Mouse (Mus musculus) brain, embryonic 18.5 days (tissue): ENCODE results near the gene Rtkn2.

ENCODE experiments used
- DNase-seq: peaks from one replicate; pipeline ENCODE4 v3.0.0-alpha.2; 2012; ENCODE audit warnings: low read depth, low spot score

The Rtkn2 gene

DNA sequence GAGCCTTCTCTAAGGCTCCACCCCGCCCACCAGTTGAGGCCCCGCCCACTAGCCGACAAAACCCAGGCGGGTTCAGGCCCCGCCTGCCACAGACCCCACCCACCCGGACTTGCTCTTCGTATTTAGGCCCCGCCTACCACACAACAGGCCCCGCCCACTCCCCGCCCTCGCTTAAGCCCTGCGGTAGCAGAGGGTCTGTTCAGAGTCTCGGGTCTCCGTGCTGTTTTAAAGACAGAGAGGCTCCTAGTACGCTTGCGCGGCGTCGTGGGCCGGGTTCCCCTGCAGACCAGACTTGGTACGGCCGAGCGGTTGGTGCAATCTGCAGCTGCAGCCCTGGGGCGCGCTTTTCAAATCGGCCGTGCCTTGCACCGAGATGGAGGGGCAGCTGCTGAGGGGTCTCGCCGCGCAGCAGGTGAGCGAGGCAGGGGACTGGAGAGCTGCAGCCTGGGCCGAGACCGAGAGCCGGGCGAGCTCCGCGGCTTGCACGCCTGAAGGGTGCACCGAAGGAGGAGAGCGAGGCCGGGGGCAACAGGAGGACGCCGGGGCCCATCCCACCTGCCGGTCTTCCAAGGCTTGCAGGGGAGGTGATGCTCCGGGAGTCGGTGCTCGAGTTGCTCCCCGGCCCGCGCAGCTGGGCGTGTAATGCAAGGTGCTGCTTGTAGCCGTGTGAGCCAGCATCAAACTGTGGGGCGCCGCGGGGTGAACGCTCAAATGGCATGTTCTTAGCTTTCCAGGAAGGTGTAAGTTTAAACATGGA is at the start of gene Rtkn2:
TSS of gene Rtkn2 (plus strand) at position 170 of the 757 bp plus-strand sequence.
- DNase-seq = peak; percentile 87

DNA sequence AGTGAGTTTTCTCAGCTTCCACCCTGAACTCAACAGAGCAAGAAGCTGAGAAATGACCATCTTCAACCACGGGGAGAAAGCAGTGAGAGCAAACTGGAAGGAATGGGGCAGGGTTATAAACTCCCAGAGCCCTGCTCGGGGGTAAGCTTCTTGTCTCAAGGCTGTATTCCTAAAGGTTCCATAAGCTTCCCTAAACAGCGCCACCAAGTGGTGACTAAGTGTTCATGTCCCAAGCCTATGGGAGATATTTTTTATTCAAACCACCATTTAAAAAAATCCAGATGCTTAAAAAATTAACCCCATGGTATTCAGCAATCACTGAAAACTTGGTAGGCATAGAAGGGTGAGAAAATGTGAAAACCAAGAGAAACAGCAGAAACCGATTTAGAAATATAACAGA is 48.0 kb upstream of the Rtkn2 start:
- no peak for DNase-seq

DNA sequence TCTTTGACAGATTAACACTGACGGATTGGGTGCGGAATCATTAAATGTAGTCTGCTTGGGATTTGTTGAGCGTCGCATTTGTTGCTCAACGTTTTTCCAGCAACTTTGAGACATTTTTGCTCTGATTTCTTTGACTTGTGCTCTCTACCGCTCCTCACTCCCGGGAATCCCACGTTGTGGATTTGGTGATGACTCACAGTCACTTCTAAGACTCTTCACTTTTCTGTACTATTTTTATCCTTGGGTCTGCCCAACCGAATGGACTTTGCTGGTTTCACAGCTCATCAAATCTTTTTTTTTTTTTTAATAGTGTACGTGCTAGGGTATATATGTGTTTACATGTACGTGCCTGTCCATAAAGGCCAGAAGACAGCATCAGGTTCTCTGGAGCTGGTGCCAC is 46.6 kb upstream of the Rtkn2 start:
- no peak for DNase-seq

DNA sequence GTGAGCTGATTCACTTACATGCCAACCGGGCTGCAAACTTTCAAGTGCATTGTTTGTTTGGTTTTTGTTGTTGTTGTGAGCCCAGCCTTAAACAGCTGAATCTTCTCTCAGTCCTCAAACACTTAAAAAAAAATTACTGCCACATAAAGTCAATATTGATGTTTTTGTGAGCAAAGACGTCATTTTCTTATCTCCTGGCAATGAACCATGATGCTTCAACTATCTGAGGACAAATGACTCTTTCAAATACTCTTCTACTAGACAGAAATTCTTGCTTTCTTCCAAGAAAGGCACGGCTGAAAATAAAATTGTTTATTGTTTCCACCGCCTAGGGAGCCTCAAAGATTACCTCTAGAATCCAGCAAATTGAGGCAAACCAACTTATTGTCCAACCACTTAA is 42.4 kb upstream of the Rtkn2 start:
- no peak for DNase-seq

DNA sequence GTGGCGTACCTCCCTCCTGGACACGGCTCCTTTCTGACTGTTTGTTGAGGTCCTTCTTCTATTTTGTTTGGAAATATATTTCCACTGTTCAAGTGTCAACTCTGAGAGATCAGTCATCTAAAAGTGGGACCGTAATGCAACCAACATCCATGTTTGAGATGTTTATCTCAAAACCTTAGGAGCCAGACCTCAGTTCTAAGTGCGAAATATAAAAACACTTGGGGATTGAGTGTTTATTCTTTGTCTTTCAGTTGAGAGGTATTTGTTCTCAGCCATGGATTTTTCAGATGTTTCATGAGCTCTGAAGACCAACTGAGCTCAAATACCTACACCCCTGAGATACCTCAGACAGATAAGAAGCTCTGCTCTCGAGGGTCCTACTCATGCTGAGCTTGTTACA is 41.6 kb upstream of the Rtkn2 start:
- no peak for DNase-seq

DNA sequence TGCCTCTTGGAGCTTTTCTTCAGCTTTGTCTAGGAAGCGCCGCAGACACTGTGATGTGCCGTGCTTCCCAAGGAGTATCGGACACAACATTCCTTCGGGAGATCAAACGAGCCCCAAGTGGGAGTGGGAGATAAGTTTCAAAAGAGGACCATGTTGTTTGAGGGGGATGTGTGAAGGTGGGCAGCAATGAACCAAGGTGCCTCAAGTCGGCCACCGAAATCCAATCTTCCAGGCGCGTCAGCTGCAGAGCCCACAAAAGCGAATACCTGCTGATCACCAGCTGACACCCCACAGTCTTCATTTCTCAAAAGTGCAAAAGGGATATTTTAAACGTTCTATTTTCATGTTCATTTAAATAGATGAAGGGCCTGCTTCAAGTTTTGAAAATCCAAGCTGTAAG is 39.8 kb upstream of the Rtkn2 start:
- no peak for DNase-seq

DNA sequence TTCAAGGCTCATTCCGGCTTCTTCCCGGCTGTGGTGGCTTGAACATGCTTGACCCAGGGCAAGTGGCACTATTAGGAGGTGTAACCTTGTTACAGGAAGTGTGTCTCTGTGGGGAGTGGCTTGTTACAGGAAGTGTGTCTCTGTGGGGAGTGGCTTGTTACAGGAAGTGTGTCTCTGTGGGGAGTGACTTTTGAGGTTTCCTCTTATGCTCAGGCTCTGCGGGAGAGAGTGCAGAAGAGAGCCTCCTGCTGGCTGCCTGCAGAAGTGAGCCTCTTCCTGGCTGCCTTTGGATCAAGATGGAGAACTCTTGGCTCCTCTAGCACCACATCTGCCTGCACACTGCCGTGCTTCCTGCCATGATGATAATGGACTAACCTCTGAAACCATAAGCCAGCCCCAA is 35.9 kb upstream of the Rtkn2 start:
- no peak for DNase-seq

DNA sequence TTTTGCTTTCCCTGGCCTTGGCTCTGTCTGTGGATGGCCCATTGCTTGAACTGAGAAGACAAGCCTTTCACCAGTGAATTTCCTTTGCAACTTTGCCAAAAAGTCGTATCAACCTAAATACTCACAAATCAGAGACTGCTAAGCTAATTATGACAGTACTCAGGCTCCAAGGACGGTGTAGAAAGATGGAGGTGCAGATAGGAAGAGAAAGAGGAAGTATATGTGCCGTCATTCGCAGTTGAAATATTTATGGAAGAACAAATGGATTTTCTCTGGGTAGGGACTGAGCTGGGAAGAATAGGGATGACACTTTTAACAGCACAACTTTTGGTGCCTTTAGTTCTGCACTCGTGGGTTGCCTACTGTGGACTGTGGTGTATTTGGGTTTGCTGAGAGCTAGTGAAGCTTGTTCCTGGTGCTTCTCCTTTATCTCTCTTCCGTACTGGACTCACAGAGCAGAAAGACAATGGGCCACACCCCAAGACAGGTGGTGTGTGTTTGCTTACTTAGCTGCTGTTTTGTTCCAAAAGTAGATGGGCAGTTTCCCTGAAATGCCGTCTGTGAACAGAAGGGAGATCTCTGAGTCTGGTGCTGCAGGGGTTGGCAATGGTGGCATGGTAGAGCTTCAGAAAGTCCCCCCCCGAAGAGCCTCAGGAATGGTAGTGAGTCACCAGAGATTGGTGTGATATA is 29.2 kb upstream of the Rtkn2 start:
- no peak for DNase-seq

DNA sequence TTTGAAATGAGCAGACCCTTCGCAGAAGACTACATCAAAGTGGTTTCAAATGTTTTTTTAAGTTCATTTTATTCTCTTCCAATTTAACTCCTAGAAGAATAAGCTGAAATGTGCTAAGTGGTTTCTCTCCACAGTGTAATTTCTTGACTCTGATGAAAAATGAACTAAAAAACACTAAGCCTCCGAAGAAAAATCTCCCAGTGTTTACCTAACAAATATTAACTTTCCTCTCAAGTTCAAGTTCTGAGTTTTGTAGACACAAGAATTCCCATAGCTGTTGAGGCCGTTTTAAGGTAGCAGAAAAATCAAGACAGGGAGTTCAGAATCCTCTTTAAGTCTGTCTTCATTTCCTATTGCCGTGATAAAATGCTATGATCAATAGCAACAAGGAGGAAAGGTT is 27.7 kb upstream of the Rtkn2 start:
- DNase-seq = no peak

DNA sequence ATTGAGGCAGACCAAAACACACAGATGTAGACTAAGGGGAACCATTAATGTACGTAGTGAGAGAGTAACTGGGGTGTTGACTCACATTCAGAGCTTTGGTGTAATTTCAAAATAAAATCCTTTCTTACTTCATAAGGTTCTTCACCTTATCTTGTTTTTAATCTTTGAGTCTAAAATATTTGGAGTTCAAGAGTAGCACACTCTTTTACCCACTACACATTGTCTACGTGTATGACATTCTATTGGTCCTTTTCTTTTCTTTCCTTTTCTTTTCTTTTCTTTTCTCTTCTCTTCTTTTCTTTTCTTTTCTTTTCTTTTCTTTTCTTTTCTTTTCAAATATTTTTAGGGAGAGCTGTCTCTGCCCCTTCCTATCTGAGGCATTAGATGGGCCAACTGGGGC is 23.4 kb upstream of the Rtkn2 start:
- no peak for DNase-seq

DNA sequence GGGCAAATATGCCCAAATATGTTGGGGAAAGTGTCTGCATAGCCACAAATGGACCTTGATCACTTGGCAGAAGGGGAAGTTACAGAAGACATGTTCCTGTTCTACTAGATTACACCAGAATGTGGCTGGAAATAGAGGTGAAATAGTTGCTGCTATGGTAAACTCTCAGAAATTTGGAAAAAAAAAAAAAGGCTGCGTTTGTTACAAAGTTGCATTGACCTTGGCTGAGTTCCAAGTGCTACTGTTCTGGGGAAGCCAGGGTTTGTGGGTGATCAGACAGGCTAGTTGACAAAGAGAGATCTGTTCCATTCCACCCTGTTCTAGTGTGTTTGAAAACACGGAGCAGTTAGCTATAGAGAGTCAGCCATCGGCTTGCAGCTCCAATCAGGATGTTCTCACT is 19.4 kb upstream of the Rtkn2 start:
- no peak for DNase-seq

DNA sequence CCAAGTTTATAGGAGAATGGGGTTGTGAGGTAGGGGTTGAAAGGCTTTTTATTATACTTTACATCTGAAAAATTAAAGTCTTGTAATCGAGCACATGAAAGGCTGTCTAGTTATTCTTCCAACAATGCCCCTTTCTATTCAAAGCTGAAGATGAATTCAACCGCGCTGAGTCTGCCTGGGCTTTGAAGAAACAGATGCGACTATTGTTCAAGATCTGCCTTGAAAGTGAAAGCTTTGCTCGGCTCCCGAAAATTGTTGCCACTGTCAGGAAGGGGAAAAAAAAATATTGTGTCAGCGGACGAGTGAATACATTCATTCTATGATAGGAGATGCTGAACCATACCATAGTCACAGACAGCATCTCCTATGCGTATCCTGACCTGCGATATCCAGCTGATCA is 16.9 kb upstream of the Rtkn2 start:
- no peak for DNase-seq

DNA sequence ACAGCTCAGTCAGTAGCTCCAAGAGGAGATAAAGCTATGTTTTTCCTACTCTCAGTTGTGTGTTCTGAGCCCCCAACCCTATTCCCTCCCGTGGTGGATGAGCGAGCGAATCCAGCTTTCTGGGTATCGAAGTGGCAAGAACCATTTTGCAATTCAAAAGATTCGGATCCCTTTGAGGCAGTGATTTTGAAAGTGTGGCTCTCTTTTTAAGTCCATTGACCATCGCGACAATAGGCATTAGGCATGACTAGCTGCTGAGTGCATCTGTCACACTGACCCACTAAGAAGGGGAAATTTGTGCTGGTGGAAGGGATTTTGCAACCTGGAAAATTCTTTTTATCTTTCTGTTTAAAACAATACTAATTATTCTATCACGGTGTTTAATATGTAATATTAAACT is 15.3 kb upstream of the Rtkn2 start:
- no peak for DNase-seq

DNA sequence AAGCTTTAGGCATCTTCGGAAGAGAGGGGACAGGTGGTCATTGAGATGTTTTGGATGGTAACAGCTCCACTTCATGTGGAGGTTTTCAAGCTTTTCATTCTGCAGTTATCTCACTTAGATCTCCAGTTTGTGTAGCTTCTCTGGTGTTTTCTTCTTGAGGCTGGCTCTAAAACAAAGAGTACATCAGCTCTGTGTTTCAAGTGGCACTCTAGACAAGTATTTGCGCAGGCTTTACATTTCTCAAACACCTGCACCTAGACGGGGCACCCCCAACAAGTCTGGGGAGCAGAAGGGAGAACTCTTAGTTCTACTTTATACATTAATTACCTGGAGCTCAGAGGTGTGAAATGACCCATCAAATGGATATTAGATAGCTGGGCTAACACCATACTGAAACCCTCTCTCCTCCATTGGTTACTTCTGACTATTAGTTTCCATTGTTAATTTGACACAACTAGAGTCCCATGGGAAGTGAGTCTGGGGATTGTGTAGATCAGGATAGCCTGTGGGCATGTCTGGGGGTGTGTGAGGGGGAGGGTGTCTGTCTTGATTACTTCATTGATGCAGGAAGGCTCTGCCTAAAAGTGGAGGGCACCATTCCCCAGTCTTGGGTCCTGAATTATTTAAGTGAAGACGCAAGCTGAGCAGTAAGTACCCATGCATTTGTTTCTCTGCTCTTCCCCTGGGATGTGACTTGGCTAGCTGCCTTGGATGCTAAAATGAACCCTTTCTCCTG is 14.0 kb upstream of the Rtkn2 start:
- no peak for DNase-seq

DNA sequence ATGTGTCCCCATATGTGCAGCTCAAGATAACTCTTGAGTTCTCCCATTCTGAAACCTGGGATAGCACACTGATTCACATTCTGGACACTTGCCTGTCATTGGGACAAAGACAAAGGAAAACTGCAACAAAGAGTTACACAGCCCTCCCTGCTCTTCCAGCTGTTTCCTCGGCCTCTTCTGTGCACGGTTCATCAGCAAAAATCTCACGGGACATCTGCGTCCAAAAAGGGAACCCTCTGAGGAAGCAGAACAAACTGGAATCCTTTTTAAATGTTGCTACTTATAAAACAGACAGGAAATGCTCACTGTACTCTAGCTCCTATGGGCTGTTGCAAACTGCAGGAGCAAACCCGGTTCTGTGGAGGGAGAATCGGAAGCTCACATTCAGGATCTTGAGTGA is 13.3 kb upstream of the Rtkn2 start:
- DNase-seq = no peak

DNA sequence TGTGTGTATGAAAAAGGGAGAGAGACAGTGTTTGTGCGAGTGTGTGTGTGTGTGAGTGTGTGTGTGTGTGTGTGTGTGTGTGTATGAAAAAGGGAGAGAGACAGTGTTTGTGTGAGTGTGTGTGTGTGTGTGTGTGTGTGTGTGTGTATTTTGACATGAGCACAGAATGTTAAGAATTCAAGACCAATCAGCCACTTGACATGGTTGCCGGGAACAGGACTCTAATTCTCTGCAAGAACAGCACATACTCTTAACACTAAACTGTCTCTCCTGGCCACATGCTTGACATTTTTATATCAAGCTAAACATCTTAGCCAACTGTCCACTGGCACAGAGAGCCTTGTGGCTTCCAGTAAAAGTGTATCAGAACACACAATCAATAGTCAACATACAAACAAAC is 12.4 kb upstream of the Rtkn2 start:
- no peak for DNase-seq

DNA sequence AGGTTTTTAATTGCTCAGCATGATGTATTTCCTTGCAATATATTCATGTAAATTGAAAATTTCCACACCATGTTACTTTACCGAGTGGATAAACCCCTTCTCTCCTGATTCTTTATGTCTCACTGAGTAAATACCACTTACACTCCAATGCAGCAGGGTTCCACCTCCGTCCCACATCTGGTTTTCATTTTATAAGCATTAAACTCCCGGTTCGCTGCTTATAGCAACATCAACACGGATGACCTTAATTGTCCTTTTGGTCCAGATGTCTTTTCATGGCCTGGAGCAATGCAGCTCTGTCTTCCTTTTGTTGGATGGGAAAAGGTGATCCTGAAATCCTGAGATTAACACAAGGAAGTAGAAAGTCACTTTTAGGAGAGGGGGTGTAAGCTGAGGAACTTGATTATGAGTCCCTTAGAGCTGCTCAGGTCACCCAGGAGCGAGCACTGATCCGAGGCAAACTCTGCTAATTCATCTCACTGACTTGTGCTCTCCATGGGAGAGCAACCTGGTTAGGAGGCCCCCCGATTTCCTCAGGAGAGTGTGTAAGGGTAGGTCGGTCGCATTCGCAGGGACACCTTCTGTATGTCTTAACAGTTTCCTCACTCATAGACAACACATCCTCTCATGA is 8.1 kb upstream of the Rtkn2 start:
- DNase-seq = no peak

DNA sequence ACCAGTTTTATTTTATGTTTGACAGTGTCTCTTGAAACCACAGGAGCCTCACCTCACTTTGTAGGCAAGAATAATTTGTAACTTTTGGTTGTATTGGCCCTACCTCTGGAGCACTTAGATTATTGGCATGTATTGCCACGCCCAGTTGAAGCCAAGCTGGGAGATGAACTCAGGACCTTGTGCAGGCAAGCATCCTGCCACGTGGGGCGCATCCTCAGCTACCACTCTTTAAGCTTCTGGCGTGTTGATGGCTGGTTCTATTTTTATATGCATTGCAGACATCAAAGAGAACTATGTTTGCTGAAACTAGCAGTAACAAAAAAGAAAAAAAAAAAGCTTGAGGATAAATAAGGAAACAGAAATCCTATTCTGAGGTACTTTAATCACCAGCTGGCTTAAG is 2.1 kb upstream of the Rtkn2 start:
- DNase-seq = no peak

DNA sequence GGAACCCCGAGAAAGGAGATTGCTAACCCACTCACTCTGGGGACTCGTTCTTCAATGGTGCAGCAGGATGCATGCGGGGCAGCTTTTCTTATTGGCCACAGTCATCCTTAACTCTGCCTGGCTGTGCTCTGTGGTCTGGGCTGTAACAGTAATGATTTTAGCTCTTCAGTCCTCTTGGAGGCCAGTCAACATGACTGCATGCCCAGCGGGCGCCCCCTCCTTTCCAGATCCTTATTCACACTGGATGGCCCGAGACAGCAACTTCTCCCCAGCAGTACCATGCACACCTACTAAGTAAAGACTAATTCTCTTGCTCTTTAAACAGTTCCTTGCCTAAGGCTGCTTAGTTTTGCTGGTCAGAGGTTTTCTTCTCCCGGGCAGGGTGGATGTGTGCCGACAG is 4.4 kb downstream of the Rtkn2 start:
- no peak for DNase-seq

DNA sequence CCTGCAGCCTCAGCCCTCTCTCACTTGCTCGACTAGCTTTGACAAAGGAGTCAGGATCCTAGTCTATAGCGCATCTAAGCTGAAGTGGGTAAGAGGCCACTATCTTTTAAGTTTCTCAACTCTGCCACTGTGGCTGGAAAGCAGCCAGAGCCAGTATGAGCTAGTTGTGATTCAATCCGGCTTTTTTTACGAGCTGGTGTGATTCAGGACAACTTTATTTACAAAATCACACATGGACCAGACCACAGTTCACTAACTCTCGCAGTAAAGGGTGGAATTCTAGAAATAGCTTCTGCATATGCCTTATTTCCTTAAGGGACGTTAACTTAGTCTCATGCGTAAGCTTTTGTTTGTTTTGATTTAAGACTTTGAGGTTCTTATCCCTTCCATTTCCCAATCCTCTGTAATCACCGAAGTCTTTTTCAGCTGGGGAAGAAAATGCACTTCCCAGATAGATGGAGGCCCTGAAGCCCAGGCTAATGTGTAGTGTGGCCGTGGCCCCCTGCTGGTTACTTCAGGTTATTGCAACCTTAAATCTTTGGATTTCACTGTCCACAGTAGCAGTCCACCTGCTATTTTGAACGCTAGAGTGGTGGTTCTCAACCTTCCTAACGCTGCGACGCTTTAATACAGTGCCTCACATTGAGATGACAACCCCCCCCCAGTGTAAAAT is 5.0 kb downstream of the Rtkn2 start:
- no peak for DNase-seq

DNA sequence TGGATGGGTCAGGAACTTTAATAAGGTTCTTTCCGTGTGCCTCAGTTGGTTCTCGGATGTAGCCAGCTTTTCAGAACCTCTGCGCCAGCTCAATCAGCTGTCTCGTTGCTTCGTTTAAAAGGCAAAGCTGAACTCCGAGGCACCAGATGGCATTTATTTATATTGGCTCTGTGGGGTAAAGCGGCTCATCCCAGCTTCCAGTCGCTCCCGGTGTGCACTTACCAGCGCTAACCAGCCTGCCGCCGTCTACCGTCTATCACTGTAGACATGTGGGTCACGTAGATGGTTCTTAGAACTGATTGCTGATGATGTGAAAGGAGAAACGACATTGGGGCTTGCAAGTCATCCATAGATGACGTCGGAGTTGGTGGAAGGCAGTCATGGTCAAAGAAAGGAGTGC is 5.7 kb downstream of the Rtkn2 start:
- no peak for DNase-seq

DNA sequence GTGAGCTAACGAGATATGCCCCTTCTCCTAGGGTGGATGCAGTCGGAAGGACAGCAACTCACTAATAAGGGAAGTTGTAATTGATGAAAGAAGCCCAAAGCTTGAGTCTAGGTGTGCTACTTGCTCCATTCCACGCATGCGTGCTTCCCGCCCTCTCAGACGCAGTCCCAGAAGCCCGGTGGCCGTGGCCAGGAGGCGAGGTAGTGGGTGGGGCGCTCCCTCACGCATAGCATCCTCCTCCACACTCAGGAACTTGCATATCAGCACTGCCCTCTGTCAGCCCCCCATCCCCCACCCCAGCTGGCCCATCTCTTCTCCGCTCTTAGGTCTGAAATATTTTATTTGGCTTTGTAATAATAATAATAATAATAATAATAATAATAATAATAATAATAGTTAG is 16.0 kb downstream of the Rtkn2 start:
- DNase-seq = no peak
